Mouse (Mus musculus): ENCODE results near the gene Slc26a1. TPM values are rescaled to one million over a fixed set of nuclear protein-coding genes. Genes with fewer than 3 reads are reported as not detected.

Gene Slc26a1
- polyA plus RNA-seq, 1 experiment from 2014 or later, result 3.6 TPM

DNA sequence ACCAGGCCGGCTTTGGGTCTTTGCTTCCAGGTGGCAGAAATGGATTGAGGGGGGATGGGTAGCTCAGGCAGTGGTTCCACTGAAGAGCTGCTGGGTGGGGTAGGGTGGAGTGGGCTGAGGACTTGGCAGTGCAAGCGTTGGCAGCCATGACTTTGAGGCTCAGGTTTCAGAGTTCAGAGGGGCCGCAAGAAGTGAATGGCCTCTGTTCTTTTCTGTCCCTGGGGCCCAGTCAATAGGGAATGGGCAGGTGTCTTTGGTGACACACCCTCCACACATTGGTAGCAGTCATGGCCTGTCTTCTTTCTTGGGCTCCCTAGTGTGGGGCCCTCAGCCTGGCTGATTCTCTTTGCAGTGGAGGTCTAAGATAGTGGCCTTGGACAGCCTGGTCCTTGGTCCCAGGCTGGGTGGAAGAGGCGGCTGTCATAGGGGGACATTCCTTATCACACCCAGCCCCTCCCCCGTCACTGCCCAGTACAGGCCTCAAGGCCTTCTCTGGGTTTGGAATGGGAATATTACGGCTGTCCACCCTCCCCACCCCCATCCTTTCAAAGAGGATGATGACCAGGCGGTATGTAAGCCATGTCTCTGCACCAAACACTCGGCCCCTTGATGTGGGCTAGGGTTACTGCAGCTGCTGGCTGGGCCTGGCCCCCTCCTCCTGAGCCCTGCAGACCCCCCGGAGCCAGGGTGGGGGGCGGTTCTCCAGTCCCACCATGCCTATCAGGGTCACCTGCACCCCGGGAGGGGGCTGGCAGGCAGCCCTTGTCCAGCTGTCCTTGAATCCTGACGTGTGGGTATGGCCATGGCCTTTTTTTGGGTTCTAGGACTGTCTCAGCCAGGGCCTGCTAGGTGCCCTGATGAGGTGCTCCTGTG lies 28.6 kb upstream of the Slc26a1 start:
- no peaks in the 10 kb centered on the region for H3K9me3 ChIP-seq
- H3K4me2 ChIP-seq (replicated peaks), result 0 out of 2 replicates have a peak overlapping the region, but pooled peaks have one; percentile 3
- ATAC-seq, result peak; percentile 84
- H3K4me1 ChIP-seq (replicated peaks), result peaks cover 37% of the 10 kb centered on the region
- peaks cover 19% of the 10 kb centered on the region for H3K36me3 ChIP-seq
- H3K9ac ChIP-seq, result no peak overlapping the region
- peak overlapping the region; percentile 45; the same call in 1 of the 2 replicates for H3K27ac ChIP-seq
- 60% methylated on average over 12 of the region's 12 CpGs for WGBS
- H3K4me3 ChIP-seq (replicated peaks), result no peak overlapping the region
- no peaks in the 10 kb centered on the region for H3K27me3 ChIP-seq (replicated peaks)

DNA sequence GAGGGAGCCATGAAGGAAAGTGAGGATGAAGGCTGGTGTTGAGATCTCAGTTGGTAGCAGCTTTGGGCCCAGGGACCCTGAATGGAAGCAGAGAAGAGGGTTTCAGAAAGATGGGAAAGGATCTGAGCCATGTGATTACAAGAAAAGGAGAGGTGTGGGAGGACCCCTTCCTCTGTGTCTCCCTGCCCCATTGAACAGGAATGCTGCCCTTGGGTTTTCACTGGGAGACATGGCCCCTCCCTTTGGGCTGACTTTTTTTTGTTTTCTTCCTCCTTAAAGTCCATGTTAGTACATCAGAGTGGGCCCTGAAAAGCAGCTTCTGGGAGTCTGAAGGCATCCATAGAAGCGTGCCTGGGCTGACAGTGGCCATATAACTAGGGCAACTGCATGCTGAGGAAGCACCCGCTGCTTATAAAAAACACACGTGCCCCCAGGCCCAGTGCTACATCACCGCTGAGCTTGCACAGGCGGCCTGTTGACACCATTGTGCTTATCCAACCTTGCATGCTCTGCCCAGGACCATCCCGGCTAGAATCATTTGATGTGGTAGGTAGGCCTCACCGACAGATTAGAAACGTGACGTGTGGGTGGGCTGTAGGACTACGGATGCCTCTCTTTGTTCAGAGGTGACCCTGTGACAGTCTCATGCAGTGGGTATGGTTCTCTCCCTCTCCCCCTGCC lies 26.1 kb upstream of the Slc26a1 start:
- H3K4me1 ChIP-seq (replicated peaks), result peaks cover 55% of the 10 kb centered on the region
- no peak overlapping the region for H3K9ac ChIP-seq
- H3K9me3 ChIP-seq, result no peaks in the 10 kb centered on the region
- ATAC-seq, result no peak
- H3K36me3 ChIP-seq, result peaks cover 13% of the 10 kb centered on the region
- no peak overlapping the region for H3K4me3 ChIP-seq (replicated peaks)
- H3K4me2 ChIP-seq (replicated peaks), result no peak overlapping the region
- no peaks in the 10 kb centered on the region for H3K27me3 ChIP-seq (replicated peaks)
- H3K27ac ChIP-seq, result peak overlapping the region; percentile 76; the same call in 1 of the 2 replicates
- WGBS, result 79% methylated on average over 10 of the region's 10 CpGs

DNA sequence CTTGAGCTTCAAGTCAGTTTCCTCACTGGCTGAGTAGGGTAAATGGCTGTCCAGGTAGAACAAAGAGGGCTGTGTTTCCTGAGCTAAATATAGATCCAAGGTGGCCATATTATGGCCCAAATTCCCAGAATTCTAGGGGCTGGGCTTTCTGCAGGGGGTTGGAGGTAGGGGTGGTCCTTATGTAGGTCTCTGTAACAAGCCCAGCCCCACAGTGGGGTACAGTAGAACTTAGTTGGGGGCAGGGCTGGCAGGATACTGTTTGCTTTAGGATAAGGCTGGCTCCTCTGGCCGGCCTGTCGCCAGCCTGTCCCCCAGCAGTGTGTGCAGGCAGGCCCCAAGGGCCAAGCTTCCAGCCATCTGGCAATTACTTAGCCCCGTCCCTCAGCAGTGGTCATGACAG lies 25.0 kb upstream of the Slc26a1 start:
- Histone ChIP-seq H3K27ac (peak overlapping the region; percentile 76), H3K4me3 (replicated peaks) (no peak overlapping the region), H3K9ac (0 out of 2 replicates have a peak overlapping the region, but pooled peaks have one; percentile 17), H3K4me1 (replicated peaks) (peaks cover 64% of the 10 kb centered on the region), H3K27me3 (replicated peaks) (no peaks in the 10 kb centered on the region), H3K9me3 (no peaks in the 10 kb centered on the region), H3K36me3 (peaks cover 2% of the 10 kb centered on the region; the same call in 1 of the 2 replicates), H3K4me2 (replicated peaks) (peak overlapping the region; percentile 17; the same call in 1 of the 2 replicates)
- peak; percentile 57 for ATAC-seq
- WGBS, result 46% methylated on average over 3 of the region's 3 CpGs

GRCm38 (mm10) chr5:108697341-108697753 lies 22.0 kb upstream of the Slc26a1 start:
- H3K4me2 ChIP-seq (replicated peaks), result 0 out of 2 replicates have a peak overlapping the region, but pooled peaks have one; percentile 7
- 32% methylated on average over 4 of the region's 4 CpGs for WGBS
- H3K36me3 ChIP-seq, result no peaks in the 10 kb centered on the region
- H3K4me1 ChIP-seq (replicated peaks), result peaks cover 63% of the 10 kb centered on the region
- no peaks in the 10 kb centered on the region for H3K9me3 ChIP-seq
- no peak overlapping the region for H3K4me3 ChIP-seq (replicated peaks)
- peak overlapping the region; percentile 20; the same call in 1 of the 2 replicates for H3K9ac ChIP-seq
- ATAC-seq, result no peak
- peak overlapping the region; percentile 6; the same call in 1 of the 2 replicates for H3K27ac ChIP-seq
- no peaks in the 10 kb centered on the region for H3K27me3 ChIP-seq (replicated peaks)

DNA sequence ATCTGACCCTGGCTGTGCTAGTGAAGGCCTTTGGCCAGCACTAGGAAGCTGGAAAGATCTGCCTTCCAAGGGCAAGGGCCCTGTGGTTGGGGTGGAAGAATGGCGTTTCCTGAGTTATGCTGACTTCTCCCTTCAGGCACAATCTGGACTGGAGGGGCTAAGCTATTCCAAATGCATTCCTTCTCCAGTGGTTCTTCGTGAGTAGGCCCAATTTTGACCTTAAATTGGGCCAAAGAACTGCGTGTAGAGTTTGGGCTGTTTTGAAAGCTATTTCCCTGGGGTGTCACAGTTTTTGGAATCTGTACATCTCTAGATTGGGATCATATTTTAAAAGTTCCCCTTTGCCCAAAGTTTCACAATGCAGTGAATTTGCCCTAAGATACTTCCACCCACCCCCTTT lies 21.2 kb upstream of the Slc26a1 start:
- H3K4me3 ChIP-seq (replicated peaks), result no peak overlapping the region
- no peaks in the 10 kb centered on the region for H3K9me3 ChIP-seq
- H3K4me1 ChIP-seq (replicated peaks), result peaks cover 57% of the 10 kb centered on the region
- 0 out of 2 replicates have a peak overlapping the region, but pooled peaks have one; percentile 89 for H3K4me2 ChIP-seq (replicated peaks)
- H3K9ac ChIP-seq, result no peak overlapping the region
- no peak overlapping the region for H3K27ac ChIP-seq
- H3K27me3 ChIP-seq (replicated peaks), result no peaks in the 10 kb centered on the region
- WGBS, result 72% methylated on average over 3 of the region's 3 CpGs
- ATAC-seq, result no peak
- no peaks in the 10 kb centered on the region for H3K36me3 ChIP-seq

DNA sequence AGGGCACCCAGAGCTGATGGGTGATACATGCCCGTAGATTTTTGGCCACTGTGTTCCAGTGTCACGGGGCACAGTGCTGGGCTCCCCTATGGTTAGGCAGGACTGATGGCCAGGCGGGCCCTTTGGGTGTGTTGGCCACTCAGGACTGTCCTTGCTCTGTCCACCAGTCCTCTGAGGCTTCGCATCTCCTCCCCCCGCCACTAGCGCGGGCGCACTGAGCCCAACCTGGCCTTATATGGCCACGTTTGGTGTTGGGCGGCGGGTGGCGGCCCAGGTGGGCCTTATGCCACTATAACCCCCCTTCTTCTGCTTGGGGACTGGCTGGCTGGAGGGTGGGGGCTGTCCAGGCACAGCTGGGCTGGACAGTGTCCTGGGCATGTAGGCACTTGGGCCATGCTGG lies 20.5 kb upstream of the Slc26a1 start:
- Histone ChIP-seq H3K9ac (no peak overlapping the region; the same call in 1 of the 2 replicates), H3K27ac (no peak overlapping the region), H3K9me3 (no peaks in the 10 kb centered on the region), H3K4me1 (replicated peaks) (peaks cover 51% of the 10 kb centered on the region), H3K27me3 (replicated peaks) (no peaks in the 10 kb centered on the region), H3K36me3 (no peaks in the 10 kb centered on the region), H3K4me2 (replicated peaks) (peak overlapping the region; percentile 89; the same call in 1 of the 2 replicates), H3K4me3 (replicated peaks) (no peak overlapping the region)
- WGBS, result 91% methylated on average over 12 of the region's 12 CpGs
- no peak for ATAC-seq

DNA sequence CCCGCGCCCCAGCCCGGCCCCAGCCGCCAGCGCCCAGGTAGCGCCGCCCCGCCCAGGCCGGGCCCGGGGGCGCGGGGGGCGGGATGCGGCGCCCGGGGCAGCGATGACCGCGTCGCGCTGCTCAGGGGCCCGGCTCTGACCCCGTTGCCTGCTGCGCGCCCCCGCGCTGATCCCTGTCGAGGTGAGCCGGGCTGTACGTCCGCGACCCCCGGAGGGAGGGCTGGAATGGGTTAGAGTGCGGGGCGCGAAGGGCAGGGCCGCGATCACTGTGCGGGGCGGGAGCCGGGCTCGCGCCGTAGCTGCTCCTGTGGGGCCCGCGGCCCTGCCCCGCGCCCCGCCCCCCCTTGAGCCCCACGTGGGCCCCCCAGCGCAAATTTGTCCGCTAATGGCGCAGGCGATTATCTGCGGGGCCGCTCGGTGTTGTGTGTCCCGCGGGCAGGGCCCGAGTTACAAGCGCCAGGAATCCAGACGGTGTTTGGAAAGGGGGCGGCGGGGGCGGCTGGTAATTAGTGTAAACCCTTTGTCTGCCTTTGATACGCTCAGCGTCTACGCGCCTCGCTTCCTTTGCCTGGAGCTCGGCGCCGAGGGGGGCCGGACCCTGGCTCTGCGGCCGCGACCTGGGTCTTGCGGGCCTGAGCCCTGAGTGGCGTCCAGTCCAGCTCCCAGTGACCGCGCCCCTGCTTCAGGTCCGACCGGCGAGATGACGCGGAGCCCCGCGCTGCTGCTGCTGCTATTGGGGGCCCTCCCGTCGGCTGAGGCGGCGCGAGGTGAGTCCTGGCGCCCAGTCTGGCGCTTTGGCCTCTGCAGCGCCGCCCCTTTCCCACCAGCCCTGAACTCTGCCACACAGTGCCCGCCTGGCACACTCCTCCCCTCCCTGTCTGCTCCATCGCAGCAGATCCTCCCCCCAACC lies 19.2 kb upstream of the Slc26a1 start:
- no peaks in the 10 kb centered on the region for H3K9me3 ChIP-seq

GRCm38 (mm10) chr5:108693872-108694288 lies 18.5 kb upstream of the Slc26a1 start:
- peak overlapping the region; percentile 70; the same call in 1 of the 2 replicates for H3K27ac ChIP-seq
- peak overlapping the region; percentile 91 for H3K4me3 ChIP-seq (replicated peaks)
- peak overlapping the region; percentile 81 for H3K9ac ChIP-seq
- peak overlapping the region; percentile 89 for H3K4me2 ChIP-seq (replicated peaks)
- no peaks in the 10 kb centered on the region for H3K27me3 ChIP-seq (replicated peaks)
- H3K9me3 ChIP-seq, result no peaks in the 10 kb centered on the region
- WGBS, result under 1% methylated on average over 37 of the region's 43 CpGs
- peaks cover 42% of the 10 kb centered on the region for H3K4me1 ChIP-seq (replicated peaks)
- ATAC-seq, result peak; percentile 95
- no peaks in the 10 kb centered on the region for H3K36me3 ChIP-seq

More for the DNA sequence above, 19.2 kb upstream of the Slc26a1 start:
- H3K9ac ChIP-seq, result peak overlapping the region; percentile 81
- H3K4me1 ChIP-seq (replicated peaks), result peaks cover 47% of the 10 kb centered on the region
- peak overlapping the region; percentile 91 for H3K4me3 ChIP-seq (replicated peaks)
- H3K27ac ChIP-seq, result peak overlapping the region; percentile 70
- WGBS, result under 1% methylated on average over 83 of the region's 99 CpGs
- no peaks in the 10 kb centered on the region for H3K36me3 ChIP-seq
- ATAC-seq, result peak; percentile 68
- H3K27me3 ChIP-seq (replicated peaks), result no peaks in the 10 kb centered on the region
- H3K4me2 ChIP-seq (replicated peaks), result peak overlapping the region; percentile 89

DNA sequence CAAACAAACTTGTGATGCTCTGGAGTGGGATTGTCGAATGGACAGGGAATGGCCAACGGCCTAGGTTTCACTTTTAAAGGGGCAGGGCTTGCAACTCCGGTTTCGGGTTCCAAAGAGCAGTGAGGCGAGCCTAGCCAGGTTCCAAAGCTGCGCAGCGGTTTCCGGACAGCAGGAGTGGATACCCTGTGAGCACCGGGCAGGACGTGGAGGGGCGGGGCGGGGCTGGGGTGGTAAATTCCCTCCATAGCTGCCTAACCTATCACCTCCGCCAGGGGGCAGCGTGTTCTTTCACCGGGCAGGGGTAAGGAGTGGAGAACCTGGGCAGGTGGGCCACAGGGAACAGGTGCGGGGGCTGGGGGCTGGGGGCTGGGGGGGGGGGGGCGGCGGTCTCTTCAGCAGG lies 16.9 kb upstream of the Slc26a1 start, which contains the start of gene Fgfrl1:
Gene Fgfrl1, plus strand, starts transcription at position 112 of the 400 bp plus-strand sequence.
- Histone ChIP-seq H3K4me3 (replicated peaks) (peak within 1 kb of the TSS; percentile 91), H3K4me2 (replicated peaks) (peak within 1 kb of the TSS; percentile 85), H3K9me3 (no peaks in the 10 kb centered on the region), H3K27me3 (replicated peaks) (no peaks in the 10 kb centered on the region), H3K36me3 (no peaks in the 10 kb centered on the region), H3K4me1 (replicated peaks) (peaks cover 28% of the 10 kb centered on the region), H3K27ac (no peak within 1 kb of the TSS), H3K9ac (peak within 1 kb of the TSS; percentile 20; the same call in 1 of the 2 replicates)
- 6% methylated on average over 18 of the region's 18 CpGs for WGBS
- ATAC-seq, result peak; percentile 7; the same call in 1 of the 2 replicates

DNA sequence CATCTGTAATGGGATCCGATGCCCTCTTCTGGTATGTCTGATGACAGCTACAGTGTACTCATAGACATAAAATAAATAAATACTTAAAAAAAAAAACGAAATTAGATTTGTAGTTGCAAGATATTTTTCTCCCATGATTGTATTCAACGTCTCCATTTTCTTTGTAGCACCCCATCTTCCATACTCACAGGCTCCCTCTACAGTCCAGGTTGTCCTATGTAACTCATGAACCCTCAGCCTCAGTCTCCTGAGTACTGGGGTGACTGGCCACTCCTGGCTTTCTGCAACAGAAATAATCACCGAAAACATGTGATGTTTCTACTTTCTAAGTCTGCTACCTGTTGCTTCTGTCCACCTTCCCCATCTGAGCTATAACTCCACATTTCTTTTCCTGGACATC lies 15.8 kb upstream of the Slc26a1 start:
- Histone ChIP-seq H3K4me3 (replicated peaks) (no peak overlapping the region), H3K4me1 (replicated peaks) (peaks cover 18% of the 10 kb centered on the region), H3K4me2 (replicated peaks) (no peak overlapping the region), H3K27ac (no peak overlapping the region), H3K27me3 (replicated peaks) (no peaks in the 10 kb centered on the region), H3K9me3 (no peaks in the 10 kb centered on the region), H3K9ac (no peak overlapping the region), H3K36me3 (no peaks in the 10 kb centered on the region)
- ATAC-seq, result no peak
- 73% methylated on average over 4 of the region's 4 CpGs for WGBS

- no peaks in the 10 kb centered on the region for H3K36me3 ChIP-seq
- no peak overlapping the region for H3K4me3 ChIP-seq (replicated peaks)
- no peak overlapping the region for H3K27ac ChIP-seq
- H3K27me3 ChIP-seq (replicated peaks), result no peaks in the 10 kb centered on the region
- no peak overlapping the region for H3K4me2 ChIP-seq (replicated peaks)
- H3K4me1 ChIP-seq (replicated peaks), result peaks cover 10% of the 10 kb centered on the region; the same call in 1 of the 2 replicates
- no peaks in the 10 kb centered on the region for H3K9me3 ChIP-seq
- H3K9ac ChIP-seq, result no peak overlapping the region
- ATAC-seq, result no peak
- WGBS, result 75% methylated on average over 5 of the region's 5 CpGs
These were observed 13.7 kb upstream of the Slc26a1 start for GRCm38 (mm10) chr5:108689091-108689490.
